Mouse (Mus musculus): ENCODE results near the gene Rmnd5b. TPM values are rescaled to one million over a fixed set of nuclear protein-coding genes. Genes with fewer than 3 reads are reported as not detected.

Gene Rmnd5b
- polyA plus RNA-seq, 1 experiment = 17.5 TPM

DNA sequence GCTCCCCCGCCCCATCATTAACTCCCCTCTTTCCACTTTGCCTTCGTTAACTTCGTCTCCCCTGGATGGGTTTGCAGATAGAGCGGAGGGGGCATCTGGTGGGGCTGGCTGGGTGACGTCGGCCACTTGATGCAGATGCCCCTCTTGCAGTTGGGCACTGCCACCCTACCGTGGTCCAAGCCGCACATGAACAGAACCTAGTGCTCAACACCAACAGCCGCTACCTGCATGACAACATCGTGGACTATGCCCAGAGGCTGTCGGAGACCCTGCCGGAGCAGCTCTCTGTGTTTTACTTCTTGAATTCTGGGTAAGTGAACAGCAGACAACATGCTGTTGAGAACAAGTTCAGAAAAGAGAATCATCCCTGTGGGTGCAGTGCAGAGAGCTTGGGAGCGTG is 49.3 kb downstream of the Rmnd5b start:
- H3K27ac ChIP-seq (ENCODE audit: insufficient read depth, low read length) = no peak overlapping the region
- TF ChIP-seq POLR2A (IDR thresholded peaks at IDR 0.05; ENCODE audit: low read depth, low read length) = no peak
- TF ChIP-seq CTCF (IDR thresholded peaks at IDR 0.05; ENCODE audit: borderline replicate concordance, insufficient read depth, low read length) = no peak
- no peak overlapping the region for H3K4me3 ChIP-seq (ENCODE audit: insufficient read depth, low read length)
- no peaks in the 10 kb centered on the region for H3K4me1 ChIP-seq (ENCODE audit: control insufficient read depth, insufficient read depth, low read length)

DNA sequence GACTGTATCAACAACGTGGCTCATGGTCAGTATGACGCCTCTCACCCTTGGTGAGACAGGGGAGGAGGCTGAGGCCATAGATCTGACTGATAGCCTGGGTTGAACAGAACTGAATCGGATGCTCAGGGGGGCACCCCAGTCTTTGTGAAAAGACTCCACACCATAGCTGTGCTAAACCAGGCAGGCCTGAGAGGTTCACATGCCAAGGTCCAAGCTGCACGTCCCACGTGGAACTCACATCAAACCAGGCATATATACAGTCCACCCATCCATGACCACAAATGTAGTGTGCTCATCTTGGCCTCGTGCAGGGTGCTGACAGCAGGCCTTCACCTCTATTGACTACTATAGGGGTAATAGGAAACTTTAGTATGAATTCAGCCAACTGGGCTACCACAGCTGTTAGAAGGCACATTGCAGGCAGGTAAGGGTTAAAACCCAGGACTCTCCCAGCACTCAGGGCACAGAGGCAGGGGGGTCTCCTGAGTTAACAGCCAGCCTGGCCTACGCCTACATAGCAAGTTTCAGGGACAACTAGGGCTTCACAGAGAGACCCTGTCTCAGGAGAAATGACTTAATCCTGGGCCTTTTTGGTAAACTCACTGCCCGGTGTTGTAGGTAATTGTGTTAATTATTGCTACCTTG is 50.0 kb downstream of the Rmnd5b start:
- no peak for TF ChIP-seq POLR2A (IDR thresholded peaks at IDR 0.05; ENCODE audit: low read depth, low read length)
- no peak for TF ChIP-seq CTCF (IDR thresholded peaks at IDR 0.05; ENCODE audit: borderline replicate concordance, insufficient read depth, low read length)
- Histone ChIP-seq H3K4me3 (ENCODE audit: insufficient read depth, low read length) (peak overlapping the region; percentile 71), H3K4me1 (ENCODE audit: control insufficient read depth, insufficient read depth, low read length) (no peaks in the 10 kb centered on the region), H3K27ac (ENCODE audit: insufficient read depth, low read length) (no peak overlapping the region)

DNA sequence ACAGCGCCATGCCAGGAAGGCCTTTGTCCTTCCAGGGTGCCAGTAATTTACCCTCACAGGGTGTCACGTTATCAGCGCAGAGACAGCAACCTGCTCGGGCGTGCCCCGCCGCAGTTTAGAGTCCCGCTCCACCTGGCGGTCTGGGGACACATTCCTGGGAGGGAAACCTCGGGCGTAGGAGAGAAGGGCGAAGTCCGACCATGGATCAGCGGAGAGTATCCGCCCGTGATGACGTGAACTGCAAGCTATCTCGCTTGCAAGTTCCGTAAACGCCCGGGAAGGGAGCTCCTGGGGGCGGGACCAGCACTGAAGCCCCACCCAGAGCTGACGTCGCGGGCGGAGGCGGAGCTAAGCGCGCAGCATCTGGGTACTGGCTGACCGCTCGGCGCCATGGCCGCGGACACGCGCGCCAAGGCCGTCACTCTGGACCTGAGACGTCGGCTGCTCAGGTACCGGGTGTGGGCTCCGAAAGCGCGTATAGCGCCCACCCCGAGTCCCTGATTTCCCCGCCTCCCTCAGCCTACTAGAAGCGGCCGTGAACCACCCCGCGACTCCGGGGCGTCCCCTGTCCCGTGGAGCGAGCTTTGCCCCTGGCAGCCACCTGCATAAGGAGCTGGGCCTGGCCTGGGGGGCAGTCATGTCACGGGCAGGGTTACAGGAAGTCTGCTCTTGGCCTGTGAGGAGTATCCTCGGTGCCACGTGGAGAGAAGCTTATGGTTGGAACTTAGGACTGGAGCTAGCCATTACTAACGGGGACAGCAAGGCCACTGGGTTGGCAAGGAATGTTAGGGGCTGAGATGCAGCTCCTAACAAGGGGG is 51.1 kb downstream of the Rmnd5b start, which contains the start of gene Phykpl:
TSS of gene Phykpl (plus strand) at position 327 of the 818 bp plus-strand sequence.
- H3K4me3 ChIP-seq (ENCODE audit: insufficient read depth, low read length) = peak within 1 kb of the TSS; percentile 71
- TF ChIP-seq CTCF (IDR thresholded peaks at IDR 0.05; ENCODE audit: borderline replicate concordance, insufficient read depth, low read length) (no peak), POLR2A (IDR thresholded peaks at IDR 0.05; ENCODE audit: low read depth, low read length) (peak; percentile 92)
- no peaks in the 10 kb centered on the region for H3K4me1 ChIP-seq (ENCODE audit: control insufficient read depth, insufficient read depth, low read length)
- H3K27ac ChIP-seq (ENCODE audit: insufficient read depth, low read length) = peak within 1 kb of the TSS; percentile 44

DNA sequence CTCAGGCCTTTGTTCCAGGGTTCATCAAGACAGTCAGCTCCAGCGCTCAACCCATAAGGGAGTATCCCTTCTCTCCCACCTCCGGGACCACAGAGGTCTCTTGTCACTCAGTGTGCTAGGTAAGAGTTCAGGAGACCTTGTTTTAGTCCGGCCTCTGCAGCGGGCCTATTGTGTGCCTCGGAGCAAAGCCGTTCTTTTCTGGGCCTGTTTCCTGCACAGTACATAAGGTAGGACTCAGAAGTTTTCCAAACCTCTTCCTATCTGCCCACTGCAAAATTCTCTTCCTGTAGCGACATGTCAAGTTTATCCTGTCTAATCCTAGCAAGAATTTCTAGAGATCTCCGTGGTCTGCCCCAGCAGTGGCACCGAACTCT is 51.7 kb downstream of the Rmnd5b start:
- H3K4me3 ChIP-seq (ENCODE audit: insufficient read depth, low read length) = peak overlapping the region; percentile 40
- no peaks in the 10 kb centered on the region for H3K4me1 ChIP-seq (ENCODE audit: control insufficient read depth, insufficient read depth, low read length)
- peak overlapping the region; percentile 44 for H3K27ac ChIP-seq (ENCODE audit: insufficient read depth, low read length)
- TF ChIP-seq POLR2A (IDR thresholded peaks at IDR 0.05; ENCODE audit: low read depth, low read length) (no peak), CTCF (IDR thresholded peaks at IDR 0.05; ENCODE audit: borderline replicate concordance, insufficient read depth, low read length) (no peak)

DNA sequence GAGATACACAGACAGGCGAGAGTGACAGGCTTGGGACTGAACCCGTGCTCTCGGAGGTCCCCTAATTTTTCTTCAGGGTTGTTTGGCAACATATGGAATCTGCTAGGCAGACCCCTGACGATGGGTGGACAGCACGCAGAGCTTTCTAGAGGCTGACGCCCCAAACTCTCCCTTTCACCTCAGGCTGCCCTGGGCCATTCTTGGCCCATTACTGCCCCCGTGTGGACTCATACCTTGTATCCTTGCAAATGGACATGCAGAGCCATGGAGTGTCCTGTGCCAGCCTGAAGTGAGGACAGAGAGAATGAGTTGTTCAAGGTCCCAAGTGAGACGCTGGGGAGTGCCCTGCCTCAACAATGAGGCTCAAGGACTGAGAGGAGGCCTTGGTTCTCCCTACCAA is 53.0 kb downstream of the Rmnd5b start:
- TF ChIP-seq POLR2A (IDR thresholded peaks at IDR 0.05; ENCODE audit: low read depth, low read length) = no peak
- peak; percentile 31 for TF ChIP-seq CTCF (IDR thresholded peaks at IDR 0.05; ENCODE audit: borderline replicate concordance, insufficient read depth, low read length)
- H3K4me3 ChIP-seq (ENCODE audit: insufficient read depth, low read length) = no peak overlapping the region
- no peak overlapping the region for H3K27ac ChIP-seq (ENCODE audit: insufficient read depth, low read length)
- H3K4me1 ChIP-seq (ENCODE audit: control insufficient read depth, insufficient read depth, low read length) = no peaks in the 10 kb centered on the region

DNA sequence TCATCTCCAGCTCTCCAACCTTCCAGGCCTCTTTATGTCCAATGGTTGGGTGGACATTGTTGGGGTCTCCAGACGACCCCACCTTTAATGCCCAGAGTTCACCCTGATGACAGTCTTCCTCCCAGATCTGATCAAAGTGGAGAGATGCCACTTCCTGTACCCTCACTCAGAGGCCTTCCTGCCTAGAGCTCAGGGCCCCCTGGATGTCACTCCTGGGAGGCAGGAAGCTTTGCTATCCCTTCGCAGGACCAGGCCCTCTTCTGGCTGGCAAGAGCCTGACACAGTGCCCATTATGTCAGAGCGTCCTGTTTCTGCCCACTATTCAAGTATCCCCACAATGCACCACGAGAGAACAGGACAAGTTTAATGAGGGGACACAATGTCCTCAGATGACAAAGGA is 56.7 kb downstream of the Rmnd5b start:
- TF ChIP-seq POLR2A (IDR thresholded peaks at IDR 0.05; ENCODE audit: low read depth, low read length) (no peak), CTCF (IDR thresholded peaks at IDR 0.05; ENCODE audit: borderline replicate concordance, insufficient read depth, low read length) (no peak)
- Histone ChIP-seq H3K27ac (ENCODE audit: insufficient read depth, low read length) (no peak overlapping the region), H3K4me3 (ENCODE audit: insufficient read depth, low read length) (no peak overlapping the region), H3K4me1 (ENCODE audit: control insufficient read depth, insufficient read depth, low read length) (no peaks in the 10 kb centered on the region)

DNA sequence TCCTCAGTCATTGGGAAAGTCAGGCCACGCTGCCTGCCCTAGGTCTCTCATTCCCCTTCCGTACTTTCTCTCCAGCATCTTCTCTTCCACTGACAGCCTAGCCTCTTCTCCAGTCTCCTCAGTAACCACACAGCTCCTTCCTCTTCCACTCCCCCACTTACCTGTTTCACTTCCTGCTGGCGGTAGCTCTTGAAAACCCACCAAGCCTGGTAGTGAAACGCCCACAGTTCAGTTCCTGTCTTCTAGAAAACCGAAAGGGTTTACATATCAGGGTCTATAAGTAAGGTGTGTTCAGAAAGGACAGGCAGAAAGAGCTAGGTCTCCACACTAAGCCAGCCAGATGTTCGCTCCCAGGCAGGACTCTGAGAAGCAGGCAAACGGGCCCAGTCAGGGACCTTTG is 58.1 kb downstream of the Rmnd5b start:
- Histone ChIP-seq H3K4me3 (ENCODE audit: insufficient read depth, low read length) (no peak overlapping the region), H3K27ac (ENCODE audit: insufficient read depth, low read length) (no peak overlapping the region), H3K4me1 (ENCODE audit: control insufficient read depth, insufficient read depth, low read length) (no peaks in the 10 kb centered on the region)
- no peak for TF ChIP-seq POLR2A (IDR thresholded peaks at IDR 0.05; ENCODE audit: low read depth, low read length)
- TF ChIP-seq CTCF (IDR thresholded peaks at IDR 0.05; ENCODE audit: borderline replicate concordance, insufficient read depth, low read length) = no peak

DNA sequence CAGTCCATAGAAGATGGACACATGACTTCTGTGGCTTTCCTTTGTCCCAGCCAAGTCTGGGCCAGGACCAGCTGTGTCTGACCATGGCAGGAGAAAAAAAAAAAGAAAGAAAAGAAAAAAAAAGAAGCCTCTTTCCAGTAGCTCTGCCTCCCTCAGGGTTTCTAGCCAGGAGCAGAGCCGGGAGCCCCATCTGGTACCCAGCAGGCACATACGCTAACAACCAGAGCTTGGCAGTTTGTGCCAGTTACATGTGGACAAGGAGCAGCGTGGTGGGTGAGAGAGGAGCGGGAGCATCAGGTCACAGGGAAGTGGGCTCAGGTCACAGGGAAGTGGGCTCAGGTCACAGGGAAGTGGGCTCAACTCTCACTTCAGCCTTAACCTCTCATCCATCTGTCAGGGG is 59.2 kb downstream of the Rmnd5b start:
- no peak overlapping the region for H3K27ac ChIP-seq (ENCODE audit: insufficient read depth, low read length)
- no peak overlapping the region for H3K4me3 ChIP-seq (ENCODE audit: insufficient read depth, low read length)
- TF ChIP-seq POLR2A (IDR thresholded peaks at IDR 0.05; ENCODE audit: low read depth, low read length) (no peak), CTCF (IDR thresholded peaks at IDR 0.05; ENCODE audit: borderline replicate concordance, insufficient read depth, low read length) (no peak)

More for the DNA sequence above, 59.2 kb downstream of the Rmnd5b start:
- no peaks in the 10 kb centered on the region for H3K4me1 ChIP-seq (ENCODE audit: control insufficient read depth, insufficient read depth, low read length)

Other genes starting within 250 kb of the Rmnd5b start
- gene Phykpl, start 51.1 kb downstream of the Rmnd5b start, polyA plus RNA-seq (2011; ENCODE audit: insufficient read length, low read depth, missing spikeins) = 12.0 and 14.2 TPM in 2 replicates
- 361 and 364 TPM in 2 replicates for gene Hnrnpab, start 29.0 kb downstream of the Rmnd5b start, polyA plus RNA-seq (2011; ENCODE audit: insufficient read length, low read depth, missing spikeins)
- gene Nhp2, start 16.2 kb downstream of the Rmnd5b start, polyA plus RNA-seq (2011; ENCODE audit: insufficient read length, low read depth, missing spikeins) = 61.2 and 70.9 TPM in 2 replicates
- 0.35 and 1.8 TPM in 2 replicates for gene N4bp3, start 14.9 kb upstream of the Rmnd5b start, polyA plus RNA-seq (2011; ENCODE audit: insufficient read length, low read depth, missing spikeins)
- gene D930048N14Rik, start 15.1 kb upstream of the Rmnd5b start, polyA plus RNA-seq (2011; ENCODE audit: insufficient read length, low read depth, missing spikeins) = 0.30 and 0.52 TPM in 2 replicates
- gene 0610009B22Rik, start 53.0 kb upstream of the Rmnd5b start, polyA plus RNA-seq (2011; ENCODE audit: insufficient read length, low read depth, missing spikeins) = 30.8 and 31.2 TPM in 2 replicates
- 42.0 and 46.5 TPM in 2 replicates for gene Sec24a, start 127.7 kb upstream of the Rmnd5b start, polyA plus RNA-seq (2011; ENCODE audit: insufficient read length, low read depth, missing spikeins)
- gene Sar1b, start 127.8 kb upstream of the Rmnd5b start, polyA plus RNA-seq (2011; ENCODE audit: insufficient read length, low read depth, missing spikeins) = 68.5 and 73.9 TPM in 2 replicates
- 3.7 and 5.8 TPM in 2 replicates for gene Jade2, start 221.8 kb upstream of the Rmnd5b start, polyA plus RNA-seq (2011; ENCODE audit: insufficient read length, low read depth, missing spikeins)

Measured in embryonic fibroblast, embryonic 13.5 days (primary cell).